Mouse (Mus musculus) C2C12 (cell line): ENCODE data around the gene 9930111J21Rik2.

Experiments used
- CTCF ChIP-seq: IDR thresholded peaks from one replicate; pipeline ENCODE4 v1.5.1; 2011; ENCODE audit not compliant: control insufficient read depth, insufficient read depth, insufficient read length
- MAX ChIP-seq: IDR thresholded peaks from one replicate; pipeline ENCODE4 v1.6.1; 2011; ENCODE audit warnings: mild to moderate bottlenecking, control low read depth

GRCm38 (mm10) chr11:49081356-49081755 lies 30.3 kb upstream of the 9930111J21Rik2 start:
- no peak for TF ChIP-seq CTCF
- no peak for TF ChIP-seq MAX
